Mouse (Mus musculus): Measurements from ENCODE around the gene Sdad1.

- TF ChIP-seq CTCF (IDR thresholded peaks at IDR 0.05) (no peak), EP300 (IDR thresholded peaks at IDR 0.05) (no peak)
Observed at GRCm38 (mm10) chr5:92340606-92341005, 30.3 kb upstream of the Sdad1 start.
